Mouse (Mus musculus) forebrain, embryonic 14.5 days (tissue): ENCODE measurements around the gene Chpt1. TPM values are rescaled to one million over a fixed set of nuclear protein-coding genes. Genes with fewer than 3 reads are reported as not detected.
"Not testable (repeated sequence)": the region's sequence is repeated elsewhere in the genome, so short reads cannot be mapped to it uniquely, and the experiment has no call there.

Source experiments
- ATAC-seq: fragments of 200-750 bp; cut with Nextera tagmentation; 2 replicates; pipeline ENCODE4 v1.8.0; 2017; ENCODE audit warnings: mild to moderate bottlenecking, moderate library complexity
- DNase-seq: peaks from one replicate; pipeline ENCODE4 v3.0.0-alpha.2; 2015; ENCODE audit warnings: low spot score
- H3K27ac ChIP-seq: fragments of 300-500 bp; sonication (generic); 2 replicates; pipeline ENCODE4 v1.5.1; 2014; ENCODE audit warnings: low read depth, mild to moderate bottlenecking, control low read depth, low read length, moderate library complexity
- H3K27me3 ChIP-seq: fragments of 300-500 bp; sonication (generic); replicated peaks from 2 replicates; pipeline ENCODE4 v1.6.1; 2014; ENCODE audit warnings: low read length, control low read depth, mixed read lengths; ENCODE audit not compliant: control insufficient read depth, insufficient read depth
- H3K36me3 ChIP-seq: fragments of 300-500 bp; sonication (generic); 2 replicates; pipeline ENCODE4 v1.6.1; 2014; ENCODE audit warnings: low read length, control low read depth; ENCODE audit not compliant: control insufficient read depth, insufficient read depth
- H3K4me1 ChIP-seq: fragments of 300-500 bp; sonication (generic); 2 replicates; pipeline ENCODE4 v1.6.1; 2014; ENCODE audit warnings: antibody characterized with exemption, low read length, control low read depth; ENCODE audit not compliant: control insufficient read depth, insufficient read depth
- H3K4me2 ChIP-seq: fragments of 300-500 bp; sonication (generic); 2 replicates; pipeline ENCODE4 v1.6.1; 2014; ENCODE audit warnings: mild to moderate bottlenecking, control low read depth, low read length
- H3K4me3 ChIP-seq: fragments of 300-500 bp; sonication (generic); 2 replicates; pipeline ENCODE4 v1.5.1; 2014; ENCODE audit warnings: low read depth, low read length, control low read depth
- H3K9ac ChIP-seq: fragments of 300-500 bp; sonication (generic); 2 replicates; pipeline ENCODE4 v1.6.1; 2014; ENCODE audit warnings: mild to moderate bottlenecking, low read length, control low read depth, moderate library complexity
- H3K9me3 ChIP-seq: fragments of 300-500 bp; sonication (generic); replicated peaks from 2 replicates; pipeline ENCODE4 v1.6.1; 2016; ENCODE audit warnings: low read length, control low read depth, mixed read lengths; ENCODE audit not compliant: control insufficient read depth
- WGBS: fragments of 180-500 bp; shearing (Covaris S2); extraction: QIAGEN DNeasy Blood & Tissue Kit; methylation state at CpG from one replicate; pipeline ENCODE4 v1.1.7; 2014; 5-methylcytosine and 5-hydroxymethylcytosine counted together
- polyA plus RNA-seq: library from polyadenylated mRNA; unstranded; fragments of >200 nt; fragmentation: Nextera tagmentation; extraction: Ambion mirVana; gene quantifications from 2 replicates; pipeline ENCODE4 v1.2.1, GENCODE M21; 2014

The Chpt1 gene
- polyA plus RNA-seq, 1 experiment from 2014 or later, result 5.0 TPM

DNA sequence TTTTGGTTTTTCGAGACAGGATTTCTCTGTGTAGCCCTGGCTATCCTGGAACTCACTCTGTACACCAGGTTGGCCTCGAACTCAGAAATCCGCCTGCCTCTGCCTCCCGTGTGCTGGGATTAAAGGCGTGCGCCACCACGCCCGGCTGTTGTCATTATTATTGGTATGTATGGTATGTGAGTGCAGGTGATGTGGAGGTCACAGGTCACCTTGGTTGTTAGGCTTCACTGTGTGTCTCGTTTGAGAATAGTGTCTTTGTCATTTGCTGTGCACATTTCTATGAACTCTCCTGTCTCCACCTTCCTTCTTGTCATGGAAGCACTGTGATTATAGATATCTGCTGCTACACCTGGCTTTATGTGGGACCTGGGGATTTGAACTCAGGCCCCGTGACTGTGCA is 21.0 kb downstream of the Chpt1 start:
- not testable (repeated sequence) for H3K9ac ChIP-seq, DNase-seq, H3K27me3 ChIP-seq, H3K4me1 ChIP-seq, H3K36me3 ChIP-seq, H3K27ac ChIP-seq, ATAC-seq, H3K9me3 ChIP-seq, H3K4me3 ChIP-seq, H3K4me2 ChIP-seq
- WGBS, result 95% methylated on average over 10 of the region's 10 CpGs

GRCm38 (mm10) chr10:88460122-88460820 is 43.6 kb downstream of the Chpt1 start:
- Histone ChIP-seq H3K9me3 (no peaks in the 10 kb centered on the region), H3K9ac (no peak overlapping the region), H3K27ac (no peak overlapping the region), H3K4me1 (no peaks in the 10 kb centered on the region), H3K27me3 (no peaks in the 10 kb centered on the region), H3K4me3 (no peak overlapping the region), H3K4me2 (no peak overlapping the region), H3K36me3 (no peaks in the 10 kb centered on the region)
- WGBS, result 68% methylated on average over 18 of the region's 18 CpGs
- ATAC-seq (no peak), DNase-seq (no peak)

DNA sequence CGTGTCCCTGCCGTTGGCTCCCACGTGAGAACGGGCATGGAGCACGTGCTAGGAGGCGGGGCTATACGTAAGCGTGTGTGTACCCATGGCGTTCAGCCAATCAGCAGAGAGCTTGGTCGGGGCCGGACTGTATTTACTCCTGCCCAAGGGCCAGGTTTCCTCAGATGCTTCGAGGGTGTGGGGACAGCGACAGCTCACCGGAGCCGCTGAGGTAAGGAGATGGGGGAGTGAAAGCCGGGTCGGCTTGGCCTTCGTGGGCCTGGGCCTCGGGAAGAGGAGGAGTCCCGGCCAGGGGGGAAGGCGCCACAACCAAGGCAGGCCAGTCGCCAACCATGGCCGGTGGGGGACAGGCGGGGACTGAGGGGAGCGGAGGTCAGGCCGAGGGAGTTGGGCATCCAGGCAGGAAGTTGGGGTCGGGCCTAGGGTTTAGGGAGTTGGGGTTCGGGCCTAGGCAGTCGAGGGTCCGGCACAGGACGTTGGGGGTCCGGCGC is 44.3 kb downstream of the Chpt1 start, which contains the start of gene Sycp3:
Gene Sycp3, plus strand, starts transcription at position 68 of the 491 bp plus-strand sequence.
- H3K27ac ChIP-seq, result no peak within 1 kb of the TSS
- no peak within 1 kb of the TSS for H3K4me2 ChIP-seq
- no peaks in the 10 kb centered on the region for H3K36me3 ChIP-seq
- H3K27me3 ChIP-seq, result no peaks in the 10 kb centered on the region
- DNase-seq (no peak), ATAC-seq (no peak)
- no peaks in the 10 kb centered on the region for H3K9me3 ChIP-seq
- no peak within 1 kb of the TSS for H3K4me3 ChIP-seq
- 85% methylated on average over 33 of the region's 33 CpGs for WGBS
- H3K4me1 ChIP-seq, result no peaks in the 10 kb centered on the region
- no peak within 1 kb of the TSS for H3K9ac ChIP-seq

DNA sequence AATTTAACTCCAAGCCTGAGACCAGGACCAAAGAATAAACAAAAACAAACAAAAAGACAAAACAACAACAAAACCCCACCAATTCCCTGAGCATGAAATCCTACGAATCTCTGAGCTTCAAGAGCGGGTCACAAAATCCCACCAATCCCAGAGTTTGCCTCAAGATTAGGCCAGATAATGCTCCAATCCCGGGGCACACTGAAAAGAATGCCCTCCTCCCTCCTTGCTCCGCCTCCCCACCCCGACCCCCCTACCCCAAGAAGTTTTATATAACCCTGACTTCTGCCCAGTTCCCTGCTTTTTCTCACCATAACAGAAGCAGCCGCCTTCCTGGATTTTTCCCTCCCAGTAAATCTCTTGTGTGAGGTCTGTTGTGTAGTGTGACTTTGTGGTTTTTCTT is 46.1 kb downstream of the Chpt1 start:
- 46% methylated on average over 6 of the region's 6 CpGs for WGBS
- H3K4me1 ChIP-seq, result no peaks in the 10 kb centered on the region
- no peaks in the 10 kb centered on the region for H3K9me3 ChIP-seq
- ATAC-seq, result no peak
- H3K27me3 ChIP-seq, result no peaks in the 10 kb centered on the region
- DNase-seq, result no peak
- H3K4me2 ChIP-seq, result no peak overlapping the region
- H3K4me3 ChIP-seq, result no peak overlapping the region
- H3K36me3 ChIP-seq, result no peaks in the 10 kb centered on the region
- H3K9ac ChIP-seq, result no peak overlapping the region
- H3K27ac ChIP-seq, result no peak overlapping the region

DNA sequence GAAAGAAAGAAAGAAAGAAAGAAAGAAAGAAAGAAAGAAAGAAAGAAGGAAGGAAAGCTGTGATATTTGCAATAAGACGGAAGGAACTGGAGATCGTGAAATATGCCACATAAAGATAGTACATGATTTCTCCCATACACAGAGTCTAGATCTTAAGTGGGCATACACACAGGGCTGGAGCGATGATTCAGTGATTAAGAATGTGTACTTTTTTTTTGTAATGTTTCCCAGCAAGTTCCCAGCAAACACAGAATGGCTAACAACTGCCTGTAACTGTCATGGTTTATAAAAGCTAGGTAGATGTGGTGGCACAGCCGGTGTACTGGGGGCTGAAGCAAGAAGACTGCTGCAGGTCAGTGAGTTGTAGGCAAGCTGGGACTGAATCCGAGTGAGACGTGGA is 51.9 kb downstream of the Chpt1 start:
- 68% methylated on average over 6 of the region's 6 CpGs for WGBS
- no peaks in the 10 kb centered on the region for H3K27me3 ChIP-seq
- DNase-seq (no peak), ATAC-seq (no peak)
- H3K4me3 ChIP-seq, result no peak overlapping the region
- H3K4me1 ChIP-seq, result no peaks in the 10 kb centered on the region
- H3K4me2 ChIP-seq, result no peak overlapping the region
- H3K27ac ChIP-seq, result no peak overlapping the region
- H3K9ac ChIP-seq, result no peak overlapping the region
- no peaks in the 10 kb centered on the region for H3K36me3 ChIP-seq
- H3K9me3 ChIP-seq, result no peaks in the 10 kb centered on the region

- Histone ChIP-seq H3K36me3 (no peaks in the 10 kb centered on the region), H3K4me3 (no peak overlapping the region), H3K27me3 (no peaks in the 10 kb centered on the region), H3K4me1 (no peaks in the 10 kb centered on the region), H3K4me2 (no peak overlapping the region), H3K27ac (no peak overlapping the region), H3K9me3 (no peaks in the 10 kb centered on the region), H3K9ac (no peak overlapping the region)
- peak; percentile 87 for DNase-seq
- WGBS, result 61% methylated on average over 2 of the region's 2 CpGs
- peak; percentile 57; the same call in 1 of the 2 replicates for ATAC-seq
Measured at GRCm38 (mm10) chr10:88451221-88451620, 52.7 kb downstream of the Chpt1 start.

GRCm38 (mm10) chr10:88441224-88441623 is 62.6 kb downstream of the Chpt1 start:
- H3K4me3 ChIP-seq, result no peak overlapping the region
- H3K9ac ChIP-seq, result no peak overlapping the region
- no peaks in the 10 kb centered on the region for H3K27me3 ChIP-seq
- WGBS, result 92% methylated on average over 6 of the region's 6 CpGs
- H3K9me3 ChIP-seq, result no peaks in the 10 kb centered on the region
- H3K4me2 ChIP-seq, result no peak overlapping the region
- DNase-seq (no peak), ATAC-seq (no peak)
- H3K4me1 ChIP-seq, result no peaks in the 10 kb centered on the region
- no peak overlapping the region for H3K27ac ChIP-seq
- peaks cover 30% of the 10 kb centered on the region for H3K36me3 ChIP-seq

DNA sequence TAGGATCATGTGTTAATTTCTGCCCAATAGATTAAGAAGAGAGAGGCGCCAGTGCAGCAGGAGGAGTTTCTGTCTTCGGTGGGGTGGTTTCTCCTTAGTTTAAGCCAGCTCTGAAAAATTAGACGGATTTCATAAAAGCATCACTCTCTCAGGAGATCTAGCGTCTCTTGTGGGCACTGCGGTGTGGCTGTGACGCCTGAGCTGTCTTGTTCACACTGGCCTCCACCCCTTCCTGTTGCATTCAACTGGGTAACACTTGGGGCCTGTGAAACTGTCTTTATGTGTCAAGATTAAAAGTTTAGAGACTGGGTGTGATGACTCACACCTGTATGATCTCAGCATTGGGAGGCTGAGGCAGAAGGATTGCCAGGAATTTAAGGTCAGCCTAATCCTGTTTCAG is 75.9 kb downstream of the Chpt1 start:
- H3K27me3 ChIP-seq, result no peaks in the 10 kb centered on the region
- H3K4me2 ChIP-seq, result no peak overlapping the region
- H3K9ac ChIP-seq, result no peak overlapping the region
- ATAC-seq, result no peak
- H3K9me3 ChIP-seq, result no peaks in the 10 kb centered on the region
- 88% methylated on average over 6 of the region's 6 CpGs for WGBS
- H3K27ac ChIP-seq, result no peak overlapping the region
- H3K4me3 ChIP-seq, result no peak overlapping the region
- no peak for DNase-seq
- H3K36me3 ChIP-seq, result peaks cover 27% of the 10 kb centered on the region
- H3K4me1 ChIP-seq, result no peaks in the 10 kb centered on the region

DNA sequence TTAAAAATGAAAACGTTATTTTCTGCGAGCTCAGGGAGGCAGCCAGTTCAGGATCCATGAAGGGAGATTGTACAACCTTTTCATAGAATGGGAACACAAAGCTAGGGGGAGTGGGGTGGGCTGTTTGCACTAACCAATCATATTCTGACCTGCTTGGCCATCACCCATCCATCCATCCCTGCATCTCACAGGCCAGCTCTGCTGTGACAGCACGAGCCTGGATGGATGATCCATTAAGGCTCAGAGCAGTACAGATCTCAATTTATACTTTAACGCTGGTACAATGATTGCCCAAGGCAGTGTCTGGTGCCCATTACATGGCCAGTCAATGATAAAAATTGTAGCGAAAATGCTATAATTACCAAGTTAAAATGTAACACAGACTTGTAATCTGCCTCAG is 77.0 kb downstream of the Chpt1 start:
- Histone ChIP-seq H3K4me3 (no peak overlapping the region), H3K9me3 (no peaks in the 10 kb centered on the region), H3K9ac (no peak overlapping the region), H3K36me3 (peaks cover 22% of the 10 kb centered on the region), H3K27me3 (no peaks in the 10 kb centered on the region), H3K27ac (no peak overlapping the region), H3K4me1 (no peaks in the 10 kb centered on the region), H3K4me2 (no peak overlapping the region)
- 65% methylated on average over 5 of the region's 5 CpGs for WGBS
- ATAC-seq (no peak), DNase-seq (no peak)
